Mouse (Mus musculus) retina, postnatal 7 days (tissue): Measurements from ENCODE around the gene Fbln2.
A peak's percentile ranks its signal among the peaks of the same experiment; 100 is the strongest.

Experiments
- DNase-seq: peaks from one replicate; pipeline ENCODE4 v3.0.0-alpha.2; 2012; ENCODE audit warnings: low read depth, low spot score

Fbln2 gene

GRCm38 (mm10) chr6:91279477-91279876, 67.2 kb downstream of the Fbln2 start:
- no peak for DNase-seq

- DNase-seq, result peak; percentile 73
Observed at GRCm38 (mm10) chr6:91281206-91281605, 69.0 kb downstream of the Fbln2 start.

- DNase-seq, result no peak
Observed at GRCm38 (mm10) chr6:91281747-91282146, 69.5 kb downstream of the Fbln2 start.

- DNase-seq, result no peak
Observed at GRCm38 (mm10) chr6:91283031-91283430, 70.8 kb downstream of the Fbln2 start.

GRCm38 (mm10) chr6:91284521-91285449, 72.5 kb downstream of the Fbln2 start:
- no peak for DNase-seq

GRCm38 (mm10) chr6:91285450-91285790, 73.2 kb downstream of the Fbln2 start:
- peak; percentile 81 for DNase-seq

- DNase-seq, result no peak
Observed at GRCm38 (mm10) chr6:91285814-91286545, 73.7 kb downstream of the Fbln2 start.

GRCm38 (mm10) chr6:91286624-91287023, 74.4 kb downstream of the Fbln2 start:
- peak; percentile 80 for DNase-seq

- no peak for DNase-seq
Observed at GRCm38 (mm10) chr6:91287148-91287547, 74.9 kb downstream of the Fbln2 start.

- DNase-seq, result no peak
Observed at GRCm38 (mm10) chr6:91287636-91288035, 75.4 kb downstream of the Fbln2 start.

- no peak for DNase-seq
Observed at GRCm38 (mm10) chr6:91288251-91288785, 76.1 kb downstream of the Fbln2 start.

- DNase-seq, result no peak
Observed at GRCm38 (mm10) chr6:91288961-91289360, 76.7 kb downstream of the Fbln2 start.

- DNase-seq, result no peak
Observed at GRCm38 (mm10) chr6:91290937-91291336, 78.7 kb downstream of the Fbln2 start.

- DNase-seq, result no peak
Observed at GRCm38 (mm10) chr6:91295431-91295830, 83.2 kb downstream of the Fbln2 start.

GRCm38 (mm10) chr6:91298828-91299227, 86.6 kb downstream of the Fbln2 start:
- DNase-seq, result no peak

GRCm38 (mm10) chr6:91300079-91300478, 87.8 kb downstream of the Fbln2 start:
- no peak for DNase-seq

GRCm38 (mm10) chr6:91301839-91302238, 89.6 kb downstream of the Fbln2 start:
- DNase-seq, result no peak

GRCm38 (mm10) chr6:91302337-91302736, 90.1 kb downstream of the Fbln2 start:
- DNase-seq, result no peak

- no peak for DNase-seq
Observed at GRCm38 (mm10) chr6:91304172-91304571, 91.9 kb downstream of the Fbln2 start.

- no peak for DNase-seq
Observed at GRCm38 (mm10) chr6:91307972-91308371, 95.7 kb downstream of the Fbln2 start.

GRCm38 (mm10) chr6:91311204-91311603, 98.9 kb downstream of the Fbln2 start:
- DNase-seq, result no peak

GRCm38 (mm10) chr6:91312491-91312890, 100.2 kb downstream of the Fbln2 start:
- no peak for DNase-seq
